Mouse (Mus musculus) ES-Bruce4 (cell line): ENCODE results near the gene Kcnc4. TPM values are rescaled to one million over a fixed set of nuclear protein-coding genes. Genes with fewer than 3 reads are reported as not detected.

ENCODE experiments used
- H3K27ac ChIP-seq: 2 replicates; pipeline ENCODE4 v1.5.1; 2012; ENCODE audit warnings: low read length, inconsistent platforms; ENCODE audit not compliant: insufficient read depth
- H3K27me3 ChIP-seq: 2 replicates; pipeline ENCODE4 v1.6.1; 2012; ENCODE audit warnings: mild to moderate bottlenecking, low read length, inconsistent platforms; ENCODE audit not compliant: control insufficient read depth, poor library complexity, insufficient read depth, severe bottlenecking
- H3K36me3 ChIP-seq: 2 replicates; pipeline ENCODE4 v1.6.1; 2012; ENCODE audit warnings: inconsistent platforms, mild to moderate bottlenecking, low read length, moderate library complexity; ENCODE audit not compliant: control insufficient read depth, poor library complexity, insufficient read depth, severe bottlenecking
- H3K4me1 ChIP-seq: one replicate; pipeline ENCODE4 v1.8.1; 2011; ENCODE audit warnings: low read length; ENCODE audit not compliant: control insufficient read depth, insufficient read depth
- H3K4me3 ChIP-seq: 2 replicates; pipeline ENCODE4 v1.5.1; 2011; ENCODE audit warnings: low read depth, mild to moderate bottlenecking, low read length
- H3K9ac ChIP-seq: 2 replicates; pipeline ENCODE4 v1.6.1; 2012; ENCODE audit warnings: low read depth, mild to moderate bottlenecking, inconsistent platforms; ENCODE audit not compliant: poor library complexity, severe bottlenecking
- H3K9me3 ChIP-seq: replicated peaks from 2 replicates; pipeline ENCODE4 v1.6.1; 2012; ENCODE audit warnings: mild to moderate bottlenecking, low read length, inconsistent platforms; ENCODE audit not compliant: control insufficient read depth, poor library complexity, insufficient read depth, severe bottlenecking
- CTCF ChIP-seq: IDR thresholded peaks from one replicate; pipeline ENCODE4 v1.8.1; 2011; ENCODE audit warnings: low read depth, low read length
- EP300 ChIP-seq: IDR thresholded peaks from 2 replicates; pipeline ENCODE4 v1.6.1; 2011; ENCODE audit warnings: low read depth, low read length; ENCODE audit not compliant: insufficient read depth
- POLR2A ChIP-seq: IDR thresholded peaks from one replicate; pipeline ENCODE4 v1.8.1; 2011; ENCODE audit warnings: low read length; ENCODE audit not compliant: insufficient read depth
- polyA plus RNA-seq: library from polyadenylated mRNA; stranded (reverse); fragments of >200 nt; gene quantifications from 2 replicates; pipeline ENCODE4 v1.2.4, GENCODE M21; 2011; ENCODE audit warnings: low read depth; ENCODE audit not compliant: missing spikeins, insufficient read depth, insufficient read length

Gene Kcnc4
- polyA plus RNA-seq, 1 experiment, result 0.97 TPM

DNA sequence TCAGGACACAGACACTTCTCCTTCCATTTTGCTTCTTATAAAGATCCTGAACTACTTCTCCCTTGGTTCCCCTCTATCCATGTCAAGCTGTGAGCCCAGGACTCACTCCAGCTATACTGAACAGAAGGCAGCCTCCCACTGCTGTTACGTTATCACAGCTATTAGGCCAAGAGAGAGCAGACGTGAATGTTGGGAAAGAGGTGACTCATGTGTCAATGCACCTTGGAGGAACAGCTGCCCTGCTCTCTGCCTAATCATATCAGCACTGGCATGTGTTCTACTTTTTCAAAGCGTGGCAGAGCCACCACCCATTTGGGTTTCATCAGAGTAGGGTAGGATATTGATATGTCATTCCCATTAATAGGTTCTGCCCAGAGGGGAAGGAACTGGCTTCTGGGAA lies 12.5 kb downstream of the Kcnc4 start:
- no peak overlapping the region for H3K27ac ChIP-seq
- TF ChIP-seq POLR2A (no peak), CTCF (no peak), EP300 (no peak)
- H3K4me1 ChIP-seq, result peaks cover 2% of the 10 kb centered on the region
- H3K9ac ChIP-seq, result no peak overlapping the region
- H3K4me3 ChIP-seq, result no peak overlapping the region
- no peaks in the 10 kb centered on the region for H3K9me3 ChIP-seq
- H3K36me3 ChIP-seq, result no peaks in the 10 kb centered on the region
- no peaks in the 10 kb centered on the region for H3K27me3 ChIP-seq

DNA sequence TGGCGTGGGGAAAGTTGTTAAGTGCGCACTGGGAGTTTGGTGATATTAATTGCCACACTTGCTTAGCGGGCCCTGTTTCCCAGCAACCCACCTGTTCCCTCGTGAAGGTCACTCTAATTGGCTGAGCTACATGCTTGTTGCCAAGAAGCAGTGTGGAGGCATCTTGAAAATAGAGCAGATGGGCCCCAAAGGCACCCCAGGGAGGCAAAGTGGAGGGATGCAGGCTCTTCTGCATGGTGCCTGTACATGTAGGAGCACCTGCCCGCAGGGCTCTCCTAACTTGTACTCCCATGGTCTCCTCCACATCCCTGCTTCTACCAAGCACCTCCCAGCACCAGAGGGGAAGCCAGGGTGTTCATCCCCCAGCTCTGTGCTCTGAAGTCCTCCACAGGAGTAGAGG lies 15.5 kb downstream of the Kcnc4 start:
- H3K9me3 ChIP-seq, result no peaks in the 10 kb centered on the region
- no peak overlapping the region for H3K27ac ChIP-seq
- no peak overlapping the region for H3K4me3 ChIP-seq
- no peaks in the 10 kb centered on the region for H3K27me3 ChIP-seq
- no peaks in the 10 kb centered on the region for H3K36me3 ChIP-seq
- peaks cover 2% of the 10 kb centered on the region for H3K4me1 ChIP-seq
- H3K9ac ChIP-seq, result no peak overlapping the region
- TF ChIP-seq EP300 (no peak), CTCF (no peak), POLR2A (no peak)

DNA sequence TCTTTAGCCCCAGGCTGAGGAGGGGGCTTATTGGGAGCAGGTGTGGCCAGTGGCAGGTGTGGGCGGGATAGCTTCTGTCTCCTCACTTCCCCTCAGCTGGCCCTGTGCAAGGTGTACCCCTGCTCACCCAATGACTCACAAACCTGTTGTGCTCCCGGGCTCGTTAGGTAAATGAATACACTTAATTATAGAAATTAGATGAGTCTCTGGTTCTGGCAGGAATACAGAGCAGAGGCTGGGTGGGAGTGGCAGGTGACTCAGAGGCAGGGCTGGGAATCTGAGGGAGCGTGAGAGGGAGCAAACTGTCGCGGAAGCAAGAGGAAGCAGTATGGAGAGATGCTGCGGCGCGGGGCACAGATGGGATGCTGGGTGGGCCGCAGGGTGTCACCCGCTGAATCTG lies 17.2 kb downstream of the Kcnc4 start:
- Histone ChIP-seq H3K27ac (no peak overlapping the region), H3K9ac (no peak overlapping the region), H3K4me3 (no peak overlapping the region), H3K4me1 (peaks cover 2% of the 10 kb centered on the region), H3K9me3 (no peaks in the 10 kb centered on the region), H3K27me3 (no peaks in the 10 kb centered on the region), H3K36me3 (no peaks in the 10 kb centered on the region)
- TF ChIP-seq EP300, result no peak
- TF ChIP-seq CTCF, result no peak
- no peak for TF ChIP-seq POLR2A

DNA sequence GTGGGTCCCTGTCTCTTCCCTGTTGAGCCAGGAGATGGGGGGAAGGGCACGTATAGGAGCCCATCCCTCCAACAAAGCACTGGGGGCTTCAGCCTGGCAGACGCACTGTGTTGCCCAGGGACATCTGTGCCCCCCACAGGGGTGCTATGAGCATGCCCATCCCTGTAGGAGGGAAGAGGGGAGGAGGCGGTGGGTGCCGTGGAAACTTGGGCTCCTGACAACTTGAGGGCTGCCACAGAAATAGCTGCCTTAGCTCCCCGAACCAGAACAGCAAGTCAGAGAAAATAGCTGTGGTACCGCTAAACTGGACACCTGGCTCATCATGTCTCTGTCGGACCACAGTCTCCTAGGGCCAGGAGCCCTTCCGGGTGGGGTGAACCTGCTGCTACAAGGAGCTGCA lies 18.0 kb downstream of the Kcnc4 start:
- H3K4me1 ChIP-seq, result peaks cover 2% of the 10 kb centered on the region
- H3K27me3 ChIP-seq, result no peaks in the 10 kb centered on the region
- no peaks in the 10 kb centered on the region for H3K9me3 ChIP-seq
- no peaks in the 10 kb centered on the region for H3K36me3 ChIP-seq
- no peak for TF ChIP-seq EP300
- no peak for TF ChIP-seq POLR2A
- TF ChIP-seq CTCF, result no peak
- no peak overlapping the region for H3K27ac ChIP-seq
- no peak overlapping the region for H3K9ac ChIP-seq
- H3K4me3 ChIP-seq, result no peak overlapping the region

DNA sequence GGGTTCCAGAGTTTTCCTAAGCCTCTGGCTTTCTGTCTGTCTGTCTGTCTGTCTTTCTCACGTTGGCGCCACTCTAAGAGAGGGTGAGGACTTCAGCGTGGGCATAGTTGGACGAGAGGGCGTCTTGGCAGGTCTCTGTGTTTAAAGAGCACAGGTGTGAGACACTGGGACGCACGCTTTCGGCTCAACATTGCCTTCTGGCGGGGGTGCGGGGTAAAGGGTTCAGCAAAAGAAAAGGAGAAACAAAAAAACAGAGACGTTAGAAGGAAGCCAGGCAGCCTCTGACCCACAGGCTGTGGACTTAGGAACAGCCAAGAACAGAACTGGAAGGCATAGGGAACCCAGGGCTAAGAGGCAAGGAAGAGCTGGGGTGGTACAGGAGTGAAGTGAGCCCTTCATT lies 20.1 kb downstream of the Kcnc4 start:
- Histone ChIP-seq H3K27me3 (no peaks in the 10 kb centered on the region), H3K36me3 (no peaks in the 10 kb centered on the region), H3K9ac (no peak overlapping the region), H3K4me1 (peaks cover 2% of the 10 kb centered on the region), H3K4me3 (no peak overlapping the region), H3K9me3 (no peaks in the 10 kb centered on the region), H3K27ac (no peak overlapping the region)
- TF ChIP-seq POLR2A (no peak), CTCF (no peak), EP300 (no peak)

DNA sequence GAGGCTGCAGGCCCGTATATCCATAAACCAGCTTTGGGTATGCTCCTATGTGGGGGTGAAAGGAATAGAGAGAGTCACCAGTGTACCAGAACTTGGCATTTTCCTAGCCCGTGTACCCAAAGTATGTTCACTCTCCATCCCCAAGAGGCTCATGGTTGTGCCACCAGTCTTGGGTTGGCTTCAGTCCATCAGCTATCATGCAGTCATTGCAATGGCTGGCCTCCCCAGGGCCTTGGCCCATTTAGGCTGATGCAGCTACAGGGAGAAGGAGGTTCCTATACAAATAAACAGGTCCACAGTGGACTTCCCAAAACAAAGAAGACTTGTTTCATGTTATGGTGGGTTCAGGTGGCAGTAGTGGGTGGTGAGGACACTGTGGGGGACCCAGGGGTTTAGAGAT lies 21.7 kb downstream of the Kcnc4 start:
- TF ChIP-seq CTCF (no peak), EP300 (no peak), POLR2A (no peak)
- no peaks in the 10 kb centered on the region for H3K36me3 ChIP-seq
- H3K27me3 ChIP-seq, result no peaks in the 10 kb centered on the region

DNA sequence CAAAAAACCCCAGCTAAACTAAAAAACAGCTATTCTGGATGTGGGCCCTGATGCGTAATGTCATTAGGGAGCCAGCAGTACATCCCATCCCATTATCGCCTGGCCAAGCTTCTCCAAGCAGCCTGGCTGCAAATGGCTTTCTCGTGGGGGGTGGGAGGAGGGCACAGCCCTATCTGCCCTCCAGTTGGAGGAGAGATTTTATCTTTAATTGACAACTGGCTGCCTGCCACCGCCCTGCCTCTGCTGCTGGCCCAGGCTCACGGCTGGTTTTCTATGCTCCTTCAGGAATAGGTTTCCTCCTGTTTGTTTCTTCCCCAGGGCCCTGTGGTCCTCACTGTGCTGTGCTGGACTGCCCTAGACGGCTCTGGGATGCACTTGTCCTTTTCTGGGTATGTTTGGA lies 22.9 kb downstream of the Kcnc4 start:
- H3K4me3 ChIP-seq, result no peak overlapping the region
- H3K27ac ChIP-seq, result no peak overlapping the region
- no peaks in the 10 kb centered on the region for H3K36me3 ChIP-seq
- H3K9me3 ChIP-seq, result no peaks in the 10 kb centered on the region
- TF ChIP-seq EP300, result no peak
- no peak for TF ChIP-seq CTCF
- no peak for TF ChIP-seq POLR2A
- H3K9ac ChIP-seq, result no peak overlapping the region
- no peaks in the 10 kb centered on the region for H3K4me1 ChIP-seq
- no peaks in the 10 kb centered on the region for H3K27me3 ChIP-seq

More for the DNA sequence above, 21.7 kb downstream of the Kcnc4 start:
- Histone ChIP-seq H3K27ac (no peak overlapping the region), H3K9ac (no peak overlapping the region), H3K4me1 (peaks cover 2% of the 10 kb centered on the region), H3K4me3 (no peak overlapping the region), H3K9me3 (no peaks in the 10 kb centered on the region)
